Mouse (Mus musculus) left cerebral cortex, adult 18-20 months (tissue): ENCODE data around the gene Dhrs1. TPM values are rescaled to one million over a fixed set of nuclear protein-coding genes. Genes with fewer than 3 reads are reported as not detected.

Experiments
- DNase-seq, 2 experiments: peaks; one replicate each; pipeline ENCODE4 v3.0.0; 2021 to 2022; ENCODE audit warnings: low spot score in 2 of 2, mixed read lengths in 1 of 2
- total RNA-seq, 2 experiments: library from RNA; stranded (reverse); gene quantifications; 2 replicates each; pipeline ENCODE4 v1.2.3; 2021

The Dhrs1 gene
- total RNA-seq, 2 experiments from 2014 or later: 86.9 to 88.7 TPM

DNA sequence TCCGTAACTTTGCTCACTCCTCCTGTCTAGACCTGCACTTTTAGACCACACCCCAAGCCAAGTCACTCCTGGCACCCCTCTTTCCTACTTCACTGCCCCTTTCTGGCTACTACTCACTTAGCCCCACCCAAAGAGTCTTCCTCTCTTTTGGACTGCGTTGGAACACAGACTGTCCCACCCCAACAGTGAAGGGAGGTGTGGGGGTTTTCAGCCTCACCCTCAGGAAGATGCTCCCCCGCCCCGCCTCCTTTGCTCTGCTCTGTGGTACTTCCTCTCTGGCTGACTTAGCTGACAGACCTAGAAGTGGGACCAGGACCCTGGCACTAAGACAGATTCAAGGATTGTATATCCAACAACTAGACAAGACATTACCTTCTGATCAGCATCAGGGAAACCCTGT, 20.2 kb upstream of the Dhrs1 start, which contains the start of gene Ltb4r1:
TSS of gene Ltb4r1 (plus strand) at position 267 of the 400 bp plus-strand sequence.
- DNase-seq: no peak

DNA sequence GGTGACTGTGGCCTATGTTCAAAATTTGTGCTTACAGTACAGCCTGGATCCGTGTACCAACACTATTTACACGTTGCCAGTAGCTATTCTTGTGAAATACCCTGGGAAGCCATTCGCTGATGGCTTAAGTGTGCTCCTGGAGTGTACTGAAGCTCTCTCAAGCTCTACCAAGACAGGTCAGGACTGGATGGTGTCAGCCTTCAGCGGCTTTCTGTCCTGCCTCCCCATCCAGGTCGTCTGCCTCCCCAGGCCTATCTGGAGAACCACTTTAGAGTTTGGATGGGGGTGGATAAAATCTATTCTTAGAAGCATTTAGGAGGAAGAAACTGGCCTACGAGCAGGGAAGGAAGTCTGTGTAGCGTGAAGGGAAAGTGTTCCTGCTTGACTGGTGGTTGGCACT, 17.7 kb upstream of the Dhrs1 start:
- no peak for DNase-seq

DNA sequence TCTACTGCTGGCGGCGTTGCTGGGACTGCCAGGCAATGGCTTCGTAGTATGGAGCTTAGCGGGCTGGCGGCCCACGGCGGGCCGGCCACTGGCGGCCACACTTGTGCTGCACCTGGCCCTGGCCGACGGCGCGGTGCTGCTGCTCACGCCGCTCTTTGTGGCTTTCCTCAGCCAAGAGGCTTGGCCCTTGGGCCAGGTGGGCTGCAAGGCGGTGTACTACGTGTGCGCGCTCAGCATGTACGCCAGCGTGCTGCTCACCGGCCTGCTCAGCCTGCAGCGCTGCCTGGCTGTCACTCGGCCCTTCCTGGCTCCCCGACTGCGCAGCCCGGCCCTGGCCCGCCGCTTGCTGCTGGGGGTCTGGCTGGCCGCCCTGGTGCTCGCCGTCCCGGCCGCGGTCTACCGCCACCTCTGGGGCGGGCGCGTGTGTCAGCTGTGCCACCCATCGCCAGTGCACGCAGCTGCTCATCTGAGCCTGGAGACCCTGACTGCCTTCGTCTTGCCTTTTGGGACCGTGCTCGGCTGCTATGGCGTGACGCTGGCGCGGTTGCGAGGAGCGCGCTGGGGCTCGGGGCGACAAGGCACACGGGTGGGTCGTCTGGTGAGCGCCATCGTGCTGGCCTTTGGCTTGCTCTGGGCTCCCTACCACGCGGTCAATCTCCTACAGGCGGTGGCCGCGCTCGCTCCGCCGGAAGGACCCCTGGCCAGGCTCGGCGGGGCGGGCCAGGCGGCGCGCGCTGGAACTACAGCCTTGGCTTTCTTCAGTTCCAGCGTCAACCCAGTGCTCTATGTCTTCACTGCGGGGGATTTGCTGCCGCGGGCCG, 16.7 kb upstream of the Dhrs1 start:
- peak in 1 of 2 experiments; percentile 30 for DNase-seq

DNA sequence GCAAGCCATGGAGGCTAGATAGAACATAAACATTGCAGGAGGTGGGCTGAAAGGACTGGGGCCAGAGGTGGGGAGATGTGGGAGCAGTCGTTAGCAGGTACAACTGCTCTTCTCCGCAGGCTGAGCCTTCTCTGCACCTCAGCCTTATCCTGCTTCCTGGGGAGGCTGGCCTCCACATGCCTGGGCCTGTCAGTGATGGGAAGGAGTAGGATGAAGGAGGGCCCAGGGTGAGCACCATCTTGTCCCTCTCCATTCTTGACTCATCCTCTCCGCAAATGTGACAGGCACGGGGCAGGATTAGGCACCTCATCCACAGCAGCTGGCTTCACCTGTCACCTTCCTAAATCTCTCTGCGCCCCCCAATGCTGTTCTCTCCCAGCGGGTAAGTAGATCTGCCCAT, 15.7 kb upstream of the Dhrs1 start, which contains the start of gene Ltb4r2:
TSS of gene Ltb4r2 (plus strand) at position 266 of the 400 bp plus-strand sequence.
- no peak for DNase-seq

DNA sequence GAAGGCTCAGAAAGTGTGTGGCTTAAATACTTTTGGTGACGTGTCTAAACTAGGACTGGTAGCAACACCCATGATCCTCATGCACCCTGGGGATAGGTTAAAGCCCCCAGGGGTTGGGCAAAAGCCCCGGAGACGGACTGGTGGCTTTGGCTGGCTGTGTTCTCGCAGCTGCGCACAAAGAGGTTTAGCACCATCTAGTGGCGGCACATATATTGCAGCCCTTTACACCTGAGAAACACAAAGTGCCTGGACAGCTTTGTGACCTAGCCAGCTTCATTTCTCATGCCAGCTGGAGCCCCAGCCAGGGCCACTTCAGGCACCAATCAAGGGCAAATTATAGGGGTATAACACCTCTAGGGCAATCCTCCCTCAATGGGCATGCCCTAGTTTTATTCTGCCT, 14.7 kb upstream of the Dhrs1 start:
- DNase-seq: peak; percentile 84 to 88

DNA sequence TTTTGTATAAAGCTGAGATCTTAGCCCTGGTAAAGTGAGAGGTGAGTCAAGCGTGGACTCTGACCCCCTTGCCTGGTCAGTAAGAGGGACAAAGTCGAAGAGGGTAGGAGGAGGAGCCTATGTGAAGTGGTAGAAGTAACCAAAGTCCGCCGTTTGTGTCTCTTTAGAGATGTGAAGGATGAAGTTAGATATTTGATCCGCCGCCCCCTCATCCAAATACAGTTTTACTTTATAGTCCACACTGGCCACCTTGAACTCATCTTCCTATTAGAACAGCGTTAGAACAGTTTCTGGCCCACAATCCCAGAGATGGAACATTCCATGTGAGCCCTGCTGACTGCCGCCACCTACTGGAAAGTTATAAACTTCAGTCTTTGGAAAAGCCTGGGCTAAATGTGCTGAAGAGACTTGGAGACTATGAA, 12.9 kb upstream of the Dhrs1 start, which contains the start of gene Cideb:
TSS of gene Cideb (minus strand) at position 96 of the 422 bp plus-strand sequence.
- DNase-seq: peak; percentile 34 to 39

DNA sequence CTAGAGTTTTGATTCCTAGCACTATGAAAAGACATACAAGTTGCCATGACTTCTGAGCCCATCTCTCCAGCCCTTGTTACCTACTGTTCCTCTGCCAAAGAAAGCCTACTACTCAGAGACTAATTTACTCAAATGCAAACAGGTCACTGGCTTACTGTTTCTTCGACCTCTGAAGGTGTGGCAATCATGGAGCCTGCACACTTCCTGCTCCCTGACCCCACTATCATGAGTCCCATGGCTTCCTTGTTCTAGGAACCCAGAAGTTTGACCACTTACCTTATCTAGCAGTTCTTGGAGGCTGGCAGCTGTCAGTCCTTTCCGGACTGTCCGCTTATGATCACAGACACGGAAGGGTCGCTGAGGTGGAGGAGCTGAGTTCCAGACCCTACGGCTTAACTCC, 12.1 kb upstream of the Dhrs1 start:
- no peak for DNase-seq

DNA sequence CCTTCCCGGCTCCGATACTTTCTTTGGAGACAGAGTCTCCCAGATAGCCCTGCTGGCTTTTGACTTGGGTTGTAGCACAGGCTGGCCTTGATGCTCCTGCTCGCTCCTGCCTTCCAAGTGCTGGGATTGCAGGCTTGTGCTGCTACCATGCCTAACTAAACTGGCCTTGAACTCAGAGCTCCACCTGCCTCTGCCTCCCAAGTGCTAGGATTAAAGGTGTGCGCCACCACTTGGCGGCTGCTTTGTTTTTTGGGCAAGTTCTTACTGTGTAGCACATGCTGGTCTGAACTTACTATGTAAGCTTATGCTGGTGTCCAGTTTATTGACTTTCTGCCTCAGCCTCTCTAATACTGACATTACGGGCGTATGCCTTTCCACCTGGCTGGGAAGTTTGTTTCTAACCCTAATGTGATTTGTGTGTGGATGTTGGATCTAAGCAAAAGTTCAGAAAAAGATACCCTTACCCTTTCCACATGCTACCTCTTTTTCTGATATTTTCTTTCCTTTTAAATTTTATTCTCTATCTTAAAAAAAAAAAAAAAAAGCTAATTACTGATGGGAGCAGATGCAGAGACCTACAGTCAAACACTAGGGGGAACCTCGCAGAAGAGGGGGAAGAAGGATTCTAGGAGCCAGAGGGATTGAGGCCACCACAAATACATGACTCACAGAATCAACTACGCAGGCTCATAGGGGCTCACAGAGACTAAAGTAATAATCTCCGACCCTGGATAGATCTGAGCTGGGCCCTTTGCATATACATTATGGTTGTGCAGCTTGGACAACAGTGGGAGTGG, 1.8 kb upstream of the Dhrs1 start:
- DNase-seq: no peak

DNA sequence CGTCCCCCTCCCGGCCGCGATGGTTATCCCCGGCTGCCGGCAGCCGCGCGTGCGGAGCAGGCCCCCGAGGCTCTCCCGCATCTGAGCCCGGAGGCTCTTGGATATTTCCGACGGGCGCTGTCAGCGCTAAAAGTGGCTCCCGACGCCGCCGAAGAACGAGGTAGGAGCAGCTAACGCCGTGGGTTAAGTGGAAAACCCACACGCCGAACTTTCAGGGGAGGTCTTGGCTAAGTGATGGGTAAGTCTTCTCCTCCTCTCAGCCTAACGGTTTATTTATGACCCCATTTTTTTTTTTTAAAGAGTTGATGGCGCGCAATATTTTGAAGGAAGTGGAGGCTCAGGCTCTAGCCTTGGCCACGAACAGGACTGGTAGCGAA, 359 bp upstream of the Dhrs1 start:
- DNase-seq: no peak

DNA sequence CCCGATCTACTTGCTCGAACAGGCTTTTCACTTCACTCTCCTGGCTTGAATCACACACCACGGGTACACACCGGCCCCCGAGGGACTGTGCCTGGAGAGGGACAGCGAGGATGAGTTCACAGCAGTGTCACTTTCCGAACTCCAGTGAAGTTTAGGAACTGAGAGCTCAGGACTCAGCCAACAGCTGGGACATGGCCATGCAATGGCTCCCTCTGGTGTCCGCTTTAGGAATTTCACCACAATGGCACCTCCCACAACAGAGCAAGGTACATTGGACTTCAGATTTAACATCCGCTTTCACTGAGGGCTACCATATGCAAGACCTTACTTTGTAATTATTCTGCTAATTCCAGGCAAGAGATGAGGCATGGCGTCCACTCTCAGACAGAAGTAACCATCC, 1.8 kb downstream of the Dhrs1 start:
- DNase-seq: peak; percentile 87 to 90

DNA sequence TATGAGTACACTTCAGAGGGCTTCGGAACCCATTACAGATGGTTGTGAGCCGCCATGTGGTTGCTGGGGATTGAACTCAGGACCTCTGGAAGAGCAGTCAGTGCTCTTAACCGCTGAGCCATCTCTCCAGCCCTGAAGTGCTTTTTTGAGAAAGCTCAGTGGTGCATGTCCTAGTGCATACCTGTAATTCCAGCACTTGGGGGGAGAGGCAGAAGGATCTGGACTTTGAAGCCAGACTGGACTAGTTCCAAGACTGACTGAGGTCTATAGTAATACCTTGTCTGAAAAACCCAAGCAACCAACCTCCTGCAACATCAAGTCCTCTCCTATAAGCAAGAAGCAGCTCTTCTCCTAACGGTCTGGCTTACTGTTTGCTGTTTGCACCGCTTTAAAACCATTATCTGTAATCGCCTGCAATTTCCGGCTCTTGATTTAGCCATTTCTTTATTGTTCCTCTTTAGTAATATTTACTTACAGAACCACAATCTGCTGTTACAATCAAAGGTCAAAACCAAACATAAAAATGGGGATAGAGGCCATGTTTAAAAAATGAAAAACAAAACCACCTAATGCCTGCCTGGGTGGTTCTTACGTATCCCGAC, 8.3 kb downstream of the Dhrs1 start:
- DNase-seq: no peak

DNA sequence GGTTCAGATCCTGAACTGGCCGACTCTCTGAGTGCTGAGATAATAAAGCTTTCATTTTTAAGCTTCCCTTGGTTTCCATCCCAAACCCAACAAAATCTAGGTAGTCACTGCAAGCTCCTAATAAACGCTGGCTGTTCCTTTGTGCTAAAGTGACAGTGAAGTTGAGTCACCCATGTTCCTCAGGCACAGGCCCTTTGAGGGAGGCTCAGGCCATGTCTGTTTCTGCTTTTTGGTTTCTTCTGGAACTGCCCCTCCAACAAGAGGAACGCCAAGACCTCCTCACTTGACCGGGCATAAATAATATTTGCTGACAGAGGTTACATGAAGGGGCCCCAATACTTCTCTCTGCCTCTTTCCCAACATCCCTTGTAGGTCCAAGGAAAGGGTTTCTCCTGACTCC, 9.7 kb downstream of the Dhrs1 start:
- no peak for DNase-seq

DNA sequence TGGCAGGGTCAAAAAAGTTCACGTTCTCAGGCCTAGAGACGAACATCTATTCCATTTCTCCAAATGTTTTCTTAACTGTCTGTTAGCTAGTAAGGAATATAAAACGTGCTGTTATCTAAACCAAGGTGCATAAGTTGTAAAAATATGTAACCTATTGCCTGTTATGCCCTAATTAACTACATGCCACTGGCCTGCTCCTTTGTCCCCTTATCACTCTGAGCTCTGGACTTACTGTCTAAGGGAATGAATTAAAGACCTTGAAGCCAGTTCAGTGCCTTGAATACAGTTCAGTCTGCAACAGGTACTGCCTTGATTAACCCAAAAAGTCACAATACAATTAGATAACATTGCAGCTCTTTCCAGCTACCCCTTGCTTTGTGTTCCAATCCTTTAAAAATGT, 10.2 kb downstream of the Dhrs1 start:
- DNase-seq: no peak

DNA sequence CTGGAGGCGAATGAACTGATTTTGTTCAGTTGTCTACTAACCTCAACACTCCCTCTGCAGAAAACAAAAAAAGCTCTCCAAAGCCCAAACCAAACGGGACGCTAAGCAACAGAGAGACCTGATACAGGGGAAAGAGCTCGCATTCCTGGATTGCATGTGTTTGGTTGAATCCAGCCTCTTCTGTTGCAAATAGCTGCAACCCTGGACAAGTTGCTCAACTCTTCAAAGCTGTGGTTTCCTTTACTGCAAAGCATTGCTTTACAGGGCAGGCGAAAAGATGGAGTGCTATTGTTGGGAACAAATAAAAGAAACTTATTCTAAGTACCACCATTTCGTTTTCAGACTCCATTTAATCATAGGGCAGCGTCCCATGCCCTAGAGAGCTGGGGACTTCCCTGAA, 10.6 kb downstream of the Dhrs1 start:
- no peak for DNase-seq

DNA sequence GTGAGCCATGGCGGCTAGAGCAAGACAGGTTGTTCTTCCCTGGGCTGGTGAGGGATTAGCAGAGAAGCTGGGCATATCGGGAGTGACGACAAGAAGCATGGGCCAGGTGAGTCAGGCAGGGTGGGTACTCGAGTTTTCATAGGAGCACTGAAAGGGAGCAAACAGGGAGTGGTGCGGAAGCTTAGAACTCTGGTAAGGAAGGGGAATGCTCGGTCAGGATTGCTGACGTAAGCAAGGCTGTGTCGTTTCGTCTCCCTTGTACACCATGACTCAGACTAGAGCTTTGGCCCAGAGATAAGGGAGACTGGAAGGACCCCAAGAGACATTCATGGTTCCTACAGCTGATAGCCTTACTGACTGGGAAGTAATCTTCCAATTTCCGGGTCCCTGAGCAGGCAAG, 11.6 kb downstream of the Dhrs1 start:
- DNase-seq: no peak

DNA sequence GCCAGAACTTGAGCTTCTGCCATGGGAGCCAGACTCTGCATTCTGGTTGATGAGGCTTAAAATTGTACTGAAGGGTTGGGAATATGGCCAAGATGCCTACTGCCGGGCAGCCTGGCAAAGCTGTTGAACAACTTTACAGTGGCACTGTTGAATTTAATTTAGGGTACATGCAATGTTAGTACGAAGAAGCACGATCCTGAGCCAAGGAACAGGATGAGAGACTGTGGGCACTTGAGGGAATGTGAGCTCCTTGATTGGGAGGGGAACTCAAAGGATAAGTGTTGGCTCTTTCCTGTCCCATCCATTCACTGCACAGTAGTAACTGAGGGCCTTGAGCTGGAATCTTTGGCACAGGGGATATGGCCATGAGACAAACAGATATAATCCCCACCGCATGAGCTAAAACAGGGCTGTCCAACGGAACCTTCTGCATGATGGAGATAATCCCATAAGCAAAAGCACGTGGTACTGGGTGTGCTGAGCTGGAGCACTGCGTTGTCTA, 14.9 kb downstream of the Dhrs1 start:
- DNase-seq: no peak

DNA sequence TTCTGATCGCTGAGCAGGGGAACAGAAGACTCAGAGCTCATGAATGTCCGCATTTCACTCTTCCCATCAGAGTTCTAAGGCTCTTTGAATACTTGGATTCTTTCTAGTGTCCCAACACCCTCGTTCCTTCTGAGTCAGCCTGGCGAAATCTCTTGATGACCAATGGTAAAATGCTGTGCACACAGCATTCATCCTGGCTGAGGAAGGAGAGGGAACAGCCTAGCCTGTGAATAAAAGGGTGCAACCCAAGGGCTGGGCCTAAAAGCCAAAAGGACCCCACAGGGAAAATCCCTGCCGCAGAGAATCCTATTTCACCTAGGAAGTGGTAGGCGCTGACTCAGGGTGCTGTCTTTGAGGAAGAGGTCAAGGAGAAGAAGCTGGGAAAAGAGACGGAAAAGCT, 15.4 kb downstream of the Dhrs1 start:
- DNase-seq: no peak

DNA sequence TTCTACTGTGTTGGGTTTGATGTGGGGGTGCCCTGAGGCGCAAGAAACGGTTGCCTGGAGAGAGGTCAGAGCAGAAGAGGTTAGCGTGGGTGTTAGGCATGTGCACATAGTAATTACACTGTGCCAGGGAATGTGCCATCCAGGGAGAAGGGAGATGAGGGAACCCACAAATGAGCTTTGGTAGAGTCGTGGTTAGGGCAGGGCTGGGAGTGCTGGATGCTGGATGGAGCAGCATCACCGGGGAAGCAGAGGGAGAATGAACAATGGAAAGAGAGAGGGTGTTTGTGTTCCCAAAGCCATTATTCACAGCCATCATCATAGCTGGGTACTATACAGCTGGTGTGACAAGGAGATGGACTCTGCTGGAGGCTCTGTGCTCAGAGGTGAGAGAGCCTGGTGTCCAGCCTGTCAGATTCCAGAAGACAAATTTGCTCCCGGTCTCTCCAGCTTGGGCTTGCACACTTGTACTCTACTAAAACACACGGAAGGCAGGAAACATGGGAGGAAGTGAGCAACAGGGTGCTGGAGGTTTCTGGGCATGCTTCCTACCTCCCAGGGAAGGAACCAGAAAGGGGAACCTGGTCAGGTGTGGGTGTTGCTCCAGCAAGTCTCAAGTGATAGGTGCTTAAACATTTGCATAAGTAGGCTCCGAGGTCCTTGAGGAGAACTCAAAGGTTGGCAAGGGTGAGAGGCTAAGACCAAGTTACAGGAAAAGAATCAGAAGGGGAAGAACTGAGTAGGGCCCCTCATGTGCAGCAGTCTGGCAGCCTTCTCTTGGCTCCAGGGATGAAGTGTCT, 17.4 kb downstream of the Dhrs1 start:
- no peak for DNase-seq

DNA sequence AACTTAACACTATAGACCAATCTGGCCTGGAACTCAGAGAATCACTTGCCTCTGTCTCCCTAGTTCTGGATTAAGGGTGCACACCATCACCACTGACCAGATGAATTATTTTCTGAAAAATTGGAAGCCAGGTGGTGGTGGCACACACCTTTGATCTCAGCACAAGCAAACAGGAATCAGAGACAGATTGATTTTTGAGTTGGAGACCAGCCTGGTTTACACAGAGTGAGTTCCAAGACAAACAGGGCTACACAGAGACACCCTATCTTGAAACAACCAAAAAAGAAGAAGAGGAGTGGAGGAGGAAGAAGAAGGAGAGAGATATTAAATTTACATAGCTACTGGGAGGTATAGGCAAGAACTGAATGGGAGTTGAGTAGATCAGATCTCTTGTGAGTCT, 19.2 kb downstream of the Dhrs1 start:
- DNase-seq: no peak

DNA sequence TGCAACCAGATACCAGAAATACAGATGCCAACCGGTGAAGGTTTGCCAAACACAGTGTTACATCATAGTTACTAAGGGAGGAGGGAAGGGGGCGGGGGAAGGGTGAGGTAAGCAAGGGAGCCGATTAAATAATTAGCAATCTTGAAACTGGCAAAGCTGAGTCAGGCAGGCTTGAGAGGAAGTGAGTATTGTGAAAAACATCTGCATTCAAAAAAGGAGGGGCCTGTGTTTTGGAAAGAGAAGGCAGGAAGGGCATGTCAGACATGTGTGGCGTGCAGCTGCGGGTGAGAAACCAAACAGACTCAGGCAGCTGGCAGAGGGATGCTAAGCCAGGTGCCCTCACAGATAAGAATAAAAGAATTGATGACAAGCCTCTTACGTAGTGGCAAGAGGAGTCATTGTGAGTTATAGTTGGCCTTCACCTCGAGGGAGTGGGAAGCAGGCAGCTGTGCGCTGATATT, 21.0 kb downstream of the Dhrs1 start:
- DNase-seq: no peak

DNA sequence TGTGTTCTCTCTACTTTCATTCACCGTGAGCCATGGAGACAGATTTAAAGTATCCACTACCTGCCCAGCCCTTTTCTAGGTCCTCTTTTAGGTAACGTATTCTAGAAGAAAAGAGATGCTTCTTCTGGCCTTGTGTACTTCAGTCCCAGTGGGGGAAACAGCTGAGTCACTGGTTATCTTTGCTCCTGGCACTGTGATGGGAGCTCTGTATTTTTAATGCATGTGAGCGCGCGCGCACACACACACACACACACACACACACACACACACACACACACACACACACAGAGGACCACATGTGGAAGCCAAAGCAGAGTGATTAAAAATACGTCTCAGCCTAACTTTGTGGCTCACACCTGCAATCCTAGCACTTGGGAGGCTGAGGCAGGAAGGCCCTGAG, 22.1 kb downstream of the Dhrs1 start:
- DNase-seq: no peak
